Mouse (Mus musculus): ENCODE measurements at regions not wholly inside any gene's neighbourhood (a gene's known extent, or its start where the extent isn't known, plus 50 kb on each side); places are given as distances from the start of the nearest gene placed in this dataset.

DNA sequence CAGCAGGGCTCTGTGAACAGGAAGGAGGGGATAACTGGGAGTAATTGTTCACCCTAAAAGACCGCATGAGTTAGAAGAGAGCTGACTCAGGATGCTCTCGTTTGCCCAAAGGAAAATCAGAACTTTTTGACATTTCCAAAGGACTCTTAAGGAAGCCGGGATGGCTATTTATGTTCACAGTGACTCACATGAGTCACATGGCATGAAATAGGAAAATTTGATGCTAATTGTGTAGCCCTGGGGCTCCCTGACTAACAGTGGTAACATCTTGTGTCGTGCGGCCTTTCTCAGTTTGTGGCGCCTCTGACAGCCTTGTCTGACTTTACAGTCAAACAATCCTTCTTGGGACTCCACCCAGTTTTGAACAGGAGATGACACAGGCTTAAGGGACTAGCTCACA lies 51.9 kb upstream of the Cacna1a start:
- no peak for DNase-seq

DNA sequence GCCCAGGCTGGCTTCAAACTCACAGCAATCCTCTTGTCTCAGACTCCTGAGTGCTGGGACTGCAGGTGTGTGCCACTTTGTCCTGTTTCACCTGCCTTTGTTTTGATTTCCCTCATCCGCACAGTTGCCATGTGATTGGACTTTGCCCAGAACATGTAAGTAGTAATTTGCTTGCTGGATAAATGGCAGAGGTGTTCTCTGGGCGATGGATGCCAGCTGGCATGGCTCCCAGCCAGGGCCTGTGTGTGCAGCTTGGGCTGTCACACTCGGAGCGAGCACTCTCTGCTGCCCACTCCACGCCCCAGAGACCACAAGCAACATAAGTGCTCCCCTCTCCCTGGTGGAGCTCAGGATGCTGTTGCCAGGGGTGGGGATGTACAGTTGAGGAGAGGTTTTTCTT lies 53.9 kb upstream of the Cacna1a start:
- DNase-seq, result peak; percentile 43

DNA sequence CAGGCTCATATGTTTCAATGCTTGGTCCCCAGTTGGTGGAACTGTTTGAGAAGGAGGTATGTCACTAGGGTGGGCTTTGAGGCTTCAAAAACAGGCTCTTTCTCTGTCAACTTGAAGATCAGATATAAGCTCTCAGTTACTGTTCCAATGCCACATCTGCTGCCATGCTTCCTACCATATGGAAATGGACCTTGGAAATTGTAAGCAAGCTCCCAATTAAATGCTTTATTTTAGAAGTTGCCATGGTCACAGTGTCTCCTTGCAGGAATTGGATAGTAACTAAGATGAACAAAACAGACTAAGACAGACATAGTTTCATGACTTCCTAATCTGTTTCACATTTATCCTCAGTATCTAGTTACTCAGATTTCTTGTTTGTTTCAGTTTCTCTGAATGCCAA lies 56.7 kb upstream of the Cacna1a start:
- DNase-seq, result no peak

DNA sequence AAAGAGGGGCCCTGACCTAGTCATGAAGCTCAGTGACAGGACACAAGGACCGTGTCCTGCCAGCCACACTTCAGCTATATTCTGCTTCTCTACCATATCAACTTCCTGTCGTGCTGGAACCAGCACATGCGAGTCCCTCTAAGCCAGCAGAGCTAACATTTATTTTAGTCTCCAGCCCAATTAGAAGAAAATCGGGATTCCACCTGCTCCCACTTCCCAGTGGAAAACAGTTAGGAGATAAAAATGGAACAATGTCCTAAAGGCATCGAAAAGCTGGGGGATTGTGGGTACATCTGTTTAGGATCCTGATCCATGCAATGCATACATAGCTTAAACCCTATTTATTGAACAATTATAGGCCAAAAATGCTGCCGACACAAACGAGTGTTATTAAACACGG lies 58.7 kb upstream of the Cacna1a start:
- DNase-seq, result no peak

- DNase-seq, result no peak
Observed at GRCm38 (mm10) chr8:84322761-84323160, 52.6 kb upstream of the Ccdc130 start.

- no peak for DNase-seq
Observed at GRCm38 (mm10) chr8:84321841-84322240, 51.7 kb upstream of the Ccdc130 start.
